21 mouse cellular contexts compared by ENCODE assay signal in genomic region chr12:110571050-110571449, GRCm38 (mm10). TPM values are rescaled to one million over a fixed set of nuclear protein-coding genes. Genes with fewer than 3 reads are reported as not detected.
DNase-seq lines count a peak whose midpoint lies in the region; TF ChIP-seq lines count a peak whose summit lies in the region.
"Had no signal": no experiment of that assay in that cellular context is flagged by ENCODE, and none has a peak within 500 bp of the region (broad histone marks: within the 10 kb centered on the region; RNA-seq: fewer than 3 reads in every experiment).

No protein-coding gene starts in this region.

- no peak overlapping the region for H3K4me3 ChIP-seq in gastrocnemius, adult 2 months
- no peak overlapping the region for H3K4me3 ChIP-seq in C2C12 (ENCODE audit: insufficient read depth, poor library complexity, severe bottlenecking)
- no peak overlapping the region for H3K4me3 ChIP-seq in myocyte
- no peak overlapping the region for H3K4me3 ChIP-seq in kidney, adult 2 months (ENCODE audit: insufficient read depth, low read depth, low read length)
- H3K4me3 ChIP-seq: forebrain, embryonic 10.5 days; heart, adult 2 months; heart, embryonic 10.5 days; heart, embryonic 13.5 days; hindbrain, embryonic 15.5 days had no signal

- intact Hi-C loops in gastrocnemius, adult 2 months (cut with DNase I): no loop called here

- H3K79me2 ChIP-seq in C2C12 (ENCODE audit: control insufficient read depth, insufficient read depth) (no peaks in the 10 kb centered on the region), myocyte (ENCODE audit: control insufficient read depth, insufficient read depth) (no peaks in the 10 kb centered on the region)

- WGBS in kidney, adult 2 months: 93% methylated on average over 10 of the region's 10 CpGs

- DNase-seq in adrenal gland, postnatal 36 days: peak; percentile 22 to 41
- no peak for DNase-seq in adrenal gland, postnatal 10 days
- peak; percentile 63 for DNase-seq in gastrocnemius, adult 2 months
- no peak for DNase-seq in gastrocnemius, postnatal 25 days
- no peak for DNase-seq in kidney, adult 2 months
- DNase-seq: adrenal gland, adult 8-10 months; B cell, adult 2 months; cerebellum, adult 18-20 months; cerebellum, adult 9-10 months; cerebellum, postnatal 14 days; forebrain, postnatal 0 days; heart, adult 2 months; heart, postnatal 14 days; heart, postnatal 4 days; kidney, adult 8-10 months had no signal

- no peaks in the 10 kb centered on the region for H3K79me3 ChIP-seq in C2C12 (ENCODE audit: low read depth)

- no peak overlapping the region for H3K4me2 ChIP-seq in myocyte (ENCODE audit: low read depth)
- H3K4me2 ChIP-seq: heart, embryonic 13.5 days; hindbrain, embryonic 15.5 days had no signal

- H3K4me1 ChIP-seq in kidney, adult 2 months (ENCODE audit: control insufficient read depth, insufficient read depth, low read length): no peaks in the 10 kb centered on the region
- H3K4me1 ChIP-seq: forebrain, embryonic 10.5 days; heart, embryonic 10.5 days; heart, embryonic 13.5 days; hindbrain, embryonic 15.5 days had no signal

- no peak for TF ChIP-seq POLR2A in myocyte (IDR thresholded peaks at IDR 0.05; ENCODE audit: insufficient read length, low read depth)
- no peak for TF ChIP-seq POLR2A in kidney, adult 2 months (IDR thresholded peaks at IDR 0.05; ENCODE audit: low read depth, low read length)

- peak overlapping the region; percentile 51; the same call in 1 of the 2 replicates for H3K27ac ChIP-seq in gastrocnemius, adult 2 months
- no peak overlapping the region for H3K27ac ChIP-seq in kidney, adult 2 months (ENCODE audit: insufficient read depth, low read depth, low read length)
- H3K27ac ChIP-seq: forebrain, embryonic 10.5 days; heart, adult 2 months; heart, embryonic 10.5 days; heart, embryonic 13.5 days; hindbrain, embryonic 15.5 days had no signal

- H3K27me3 ChIP-seq in C2C12 (ENCODE audit: control insufficient read depth, insufficient read depth, insufficient read length): no peaks in the 10 kb centered on the region
- H3K27me3 ChIP-seq in myocyte (ENCODE audit: control insufficient read depth, insufficient read depth, insufficient read length): no peaks in the 10 kb centered on the region
- H3K27me3 ChIP-seq in kidney, adult 2 months (replicated peaks; ENCODE audit: control insufficient read depth, insufficient read depth, low read length): no peaks in the 10 kb centered on the region
- H3K27me3 ChIP-seq: heart, embryonic 13.5 days; hindbrain, embryonic 15.5 days had no signal

- no peak for TF ChIP-seq CTCF in gastrocnemius, adult 2 months (IDR thresholded peaks at IDR 0.05)
- no peak for TF ChIP-seq CTCF in C2C12 (IDR thresholded peaks at IDR 0.05; ENCODE audit: control insufficient read depth, insufficient read depth, insufficient read length)
- no peak for TF ChIP-seq CTCF in kidney, adult 2 months (conservative IDR thresholded peaks at IDR 0.05; ENCODE audit: insufficient read depth, insufficient read length, low read depth, low read length)

- H3K36me3 ChIP-seq in C2C12 (ENCODE audit: control insufficient read depth, insufficient read depth) (peaks cover 11% of the 10 kb centered on the region), myocyte (ENCODE audit: control insufficient read depth, insufficient read depth) (peaks cover 4% of the 10 kb centered on the region)
- no peaks in the 10 kb centered on the region for H3K36me3 ChIP-seq in kidney, adult 2 months (ENCODE audit: control insufficient read depth, insufficient read depth, low read length)

- no peak overlapping the region for H3ac ChIP-seq in C2C12 (ENCODE audit: control insufficient read depth, insufficient read length, low read depth)
- H3ac ChIP-seq in myocyte (ENCODE audit: control insufficient read depth, insufficient read length): no peak overlapping the region

TF ChIP-seq in C2C12, 6 proteins besides CTCF, POLR2A, EP300 and RAD21:
- TF ChIP-seq FOSL1 (IDR thresholded peaks at IDR 0.05; ENCODE audit: insufficient read depth, low read length, poor library complexity, severe bottlenecking) (no peak), CEBPB (IDR thresholded peaks at IDR 0.05; ENCODE audit: low read depth) (no peak), MAX (IDR thresholded peaks at IDR 0.05) (no peak), MYOD1 (IDR thresholded peaks at IDR 0.05; ENCODE audit: control insufficient read depth, insufficient read length, low read depth) (peak; percentile 29), USF1 (IDR thresholded peaks at IDR 0.05; ENCODE audit: low read depth) (no peak)
TF ChIP-seq in C2C12: peak in this region for 1.

TF ChIP-seq in myocyte, 11 proteins besides CTCF, POLR2A, EP300 and RAD21:
- TF ChIP-seq E2F4 (IDR thresholded peaks at IDR 0.05; ENCODE audit: insufficient read depth) (no peak), CEBPB (IDR thresholded peaks at IDR 0.05; ENCODE audit: insufficient read depth, poor library complexity, severe bottlenecking) (no peak), MYOD1 (IDR thresholded peaks at IDR 0.05; ENCODE audit: control insufficient read depth in 1 of 3, insufficient read length in 2 of 3, low read depth in 2 of 3) (peak; percentile 21 to 82 (median 66))

RNA-seq across cellular contexts. Expression of gene Dync1h1, which starts 30.2 kb away (rescaled TPM):
- total RNA-seq in adrenal gland, postnatal 36 days (2021): 100 to 1,000 TPM; 148 to 179 TPM
- total RNA-seq in adrenal gland, postnatal 10 days (2021): 100 to 1,000 TPM in 1 of 2 experiments, 10 to 100 TPM in 1; 90.0 to 134 TPM
- 10 to 100 TPM; 68.6 to 72.5 TPM for total RNA-seq in gastrocnemius, adult 2 months (2021)
- 10 to 100 TPM; 63.4 to 65.5 TPM for total RNA-seq in gastrocnemius, postnatal 25 days (2021)
- polyA plus RNA-seq in C2C12 (2012; fragmentation: generic; extraction: Trizol): 83.5 TPM
- polyA plus RNA-seq in myocyte (2012; fragmentation: generic; extraction: Trizol): 128 TPM
- polyA plus RNA-seq in kidney, adult 2 months (2012; rRNA removed): 186 and 236 TPM in 2 replicates

Comparison
In these comparisons a context has a peak if more than half of its experiments do, and no peak if none do; other contexts are left out.
1. DNase-seq: peak in adrenal gland, postnatal 36 days (2 of 2) and gastrocnemius, adult 2 months (single experiment); none in adrenal gland, postnatal 10 days (single experiment), gastrocnemius, postnatal 25 days (single experiment) and kidney, adult 2 months (single experiment).